Mouse (Mus musculus): ENCODE measurements around the gene Grm4. TPM values are rescaled to one million over a fixed set of nuclear protein-coding genes. Genes with fewer than 3 reads are reported as not detected.

Gene Grm4
- polyA plus RNA-seq, 1 experiment from 2014 or later, result 0.19 TPM

- Histone ChIP-seq H3K4me2 (ENCODE audit: low read depth, low read length) (no peak overlapping the region), H3K4me3 (replicated peaks; ENCODE audit: low read length) (no peak overlapping the region), H3K4me1 (ENCODE audit: control insufficient read depth, insufficient read depth, low read length) (no peaks in the 10 kb centered on the region), H3K27me3 (ENCODE audit: control insufficient read depth, insufficient read depth, low read length) (peaks cover 51% of the 10 kb centered on the region), H3K36me3 (ENCODE audit: control insufficient read depth, insufficient read depth, low read length) (no peaks in the 10 kb centered on the region), H3K27ac (ENCODE audit: low read length) (no peak overlapping the region), H3K9me3 (replicated peaks; ENCODE audit: control insufficient read depth, low read length) (no peaks in the 10 kb centered on the region), H3K9ac (ENCODE audit: low read length) (no peak overlapping the region)
- 0 out of 2 replicates have a peak, but pooled peaks have one; percentile 14 for ATAC-seq (ENCODE audit: insufficient read depth, low FRiP score)
- WGBS, result 46% methylated on average over 15 of the region's 15 CpGs
These were observed 2.3 kb downstream of the Grm4 start for GRCm38 (mm10) chr17:27518700-27519595.

- Histone ChIP-seq H3K4me1 (ENCODE audit: control insufficient read depth, insufficient read depth, low read length) (peaks cover 5% of the 10 kb centered on the region), H3K36me3 (ENCODE audit: control insufficient read depth, insufficient read depth, low read length) (no peaks in the 10 kb centered on the region), H3K4me3 (replicated peaks; ENCODE audit: low read length) (no peak overlapping the region), H3K9me3 (replicated peaks; ENCODE audit: control insufficient read depth, low read length) (no peaks in the 10 kb centered on the region), H3K9ac (ENCODE audit: low read length) (no peak overlapping the region), H3K27me3 (ENCODE audit: control insufficient read depth, insufficient read depth, low read length) (peaks cover 58% of the 10 kb centered on the region), H3K27ac (ENCODE audit: low read length) (no peak overlapping the region), H3K4me2 (ENCODE audit: low read depth, low read length) (no peak overlapping the region)
- 32% methylated on average over 9 of the region's 9 CpGs for WGBS
- no peak for ATAC-seq (ENCODE audit: insufficient read depth, low FRiP score)
These were observed 2.9 kb downstream of the Grm4 start for GRCm38 (mm10) chr17:27518296-27518695.

- Histone ChIP-seq H3K4me3 (replicated peaks; ENCODE audit: low read length) (peak overlapping the region; percentile 57), H3K4me2 (ENCODE audit: low read depth, low read length) (no peak overlapping the region; the same call in 1 of the 2 replicates), H3K27me3 (ENCODE audit: control insufficient read depth, insufficient read depth, low read length) (peaks cover 81% of the 10 kb centered on the region), H3K9ac (ENCODE audit: low read length) (no peak overlapping the region), H3K9me3 (replicated peaks; ENCODE audit: control insufficient read depth, low read length) (no peaks in the 10 kb centered on the region), H3K36me3 (ENCODE audit: control insufficient read depth, insufficient read depth, low read length) (no peaks in the 10 kb centered on the region), H3K27ac (ENCODE audit: low read length) (no peak overlapping the region), H3K4me1 (ENCODE audit: control insufficient read depth, insufficient read depth, low read length) (peaks cover 15% of the 10 kb centered on the region)
- ATAC-seq (ENCODE audit: insufficient read depth, low FRiP score), result no peak
- 39% methylated on average over 27 of the region's 27 CpGs for WGBS
These were observed 7.1 kb downstream of the Grm4 start for GRCm38 (mm10) chr17:27513916-27514762.

GRCm38 (mm10) chr17:27513279-27513915, 7.8 kb downstream of the Grm4 start:
- Histone ChIP-seq H3K9ac (ENCODE audit: low read length) (peak overlapping the region; percentile 66), H3K36me3 (ENCODE audit: control insufficient read depth, insufficient read depth, low read length) (no peaks in the 10 kb centered on the region), H3K27me3 (ENCODE audit: control insufficient read depth, insufficient read depth, low read length) (peaks cover 81% of the 10 kb centered on the region), H3K9me3 (replicated peaks; ENCODE audit: control insufficient read depth, low read length) (no peaks in the 10 kb centered on the region), H3K4me1 (ENCODE audit: control insufficient read depth, insufficient read depth, low read length) (peaks cover 15% of the 10 kb centered on the region), H3K4me2 (ENCODE audit: low read depth, low read length) (peak overlapping the region; percentile 99), H3K4me3 (replicated peaks; ENCODE audit: low read length) (peak overlapping the region; percentile 57), H3K27ac (ENCODE audit: low read length) (no peak overlapping the region)
- no peak for ATAC-seq (ENCODE audit: insufficient read depth, low FRiP score)
- WGBS, result 2% methylated on average over 61 of the region's 66 CpGs

- Histone ChIP-seq H3K27ac (ENCODE audit: low read length) (no peak overlapping the region), H3K4me3 (replicated peaks; ENCODE audit: low read length) (peak overlapping the region; percentile 57), H3K4me2 (ENCODE audit: low read depth, low read length) (peak overlapping the region; percentile 99), H3K27me3 (ENCODE audit: control insufficient read depth, insufficient read depth, low read length) (peaks cover 74% of the 10 kb centered on the region), H3K4me1 (ENCODE audit: control insufficient read depth, insufficient read depth, low read length) (peaks cover 15% of the 10 kb centered on the region), H3K36me3 (ENCODE audit: control insufficient read depth, insufficient read depth, low read length) (no peaks in the 10 kb centered on the region), H3K9ac (ENCODE audit: low read length) (peak overlapping the region; percentile 66), H3K9me3 (replicated peaks; ENCODE audit: control insufficient read depth, low read length) (no peaks in the 10 kb centered on the region)
- WGBS, result under 1% methylated on average over 76 of the region's 78 CpGs
- no peak for ATAC-seq (ENCODE audit: insufficient read depth, low FRiP score)
These were observed 8.5 kb downstream of the Grm4 start for GRCm38 (mm10) chr17:27512619-27513161.

- WGBS, result under 1% methylated on average over 64 of the region's 64 CpGs
- 0 out of 2 replicates have a peak, but pooled peaks have one; percentile 26 for ATAC-seq (ENCODE audit: insufficient read depth, low FRiP score)
- Histone ChIP-seq H3K9me3 (replicated peaks; ENCODE audit: control insufficient read depth, low read length) (no peaks in the 10 kb centered on the region), H3K27ac (ENCODE audit: low read length) (no peak overlapping the region), H3K4me1 (ENCODE audit: control insufficient read depth, insufficient read depth, low read length) (peaks cover 15% of the 10 kb centered on the region), H3K9ac (ENCODE audit: low read length) (peak overlapping the region; percentile 66; the same call in 1 of the 2 replicates), H3K36me3 (ENCODE audit: control insufficient read depth, insufficient read depth, low read length) (no peaks in the 10 kb centered on the region), H3K4me3 (replicated peaks; ENCODE audit: low read length) (peak overlapping the region; percentile 57), H3K4me2 (ENCODE audit: low read depth, low read length) (peak overlapping the region; percentile 99), H3K27me3 (ENCODE audit: control insufficient read depth, insufficient read depth, low read length) (peaks cover 68% of the 10 kb centered on the region)
These were observed 9.2 kb downstream of the Grm4 start for GRCm38 (mm10) chr17:27511865-27512618.

GRCm38 (mm10) chr17:27511125-27511735, 10.0 kb downstream of the Grm4 start:
- Histone ChIP-seq H3K36me3 (ENCODE audit: control insufficient read depth, insufficient read depth, low read length) (no peaks in the 10 kb centered on the region), H3K4me1 (ENCODE audit: control insufficient read depth, insufficient read depth, low read length) (peaks cover 15% of the 10 kb centered on the region), H3K4me2 (ENCODE audit: low read depth, low read length) (no peak overlapping the region), H3K27me3 (ENCODE audit: control insufficient read depth, insufficient read depth, low read length) (peaks cover 70% of the 10 kb centered on the region), H3K27ac (ENCODE audit: low read length) (no peak overlapping the region), H3K4me3 (replicated peaks; ENCODE audit: low read length) (no peak overlapping the region), H3K9ac (ENCODE audit: low read length) (no peak overlapping the region), H3K9me3 (replicated peaks; ENCODE audit: control insufficient read depth, low read length) (no peaks in the 10 kb centered on the region)
- ATAC-seq (ENCODE audit: insufficient read depth, low FRiP score), result no peak
- WGBS, result 81% methylated on average over 7 of the region's 7 CpGs
